Mouse (Mus musculus): ENCODE measurements around the gene Fscn2. TPM values are rescaled to one million over a fixed set of nuclear protein-coding genes. Genes with fewer than 3 reads are reported as not detected.

Gene Fscn2
- total and polyA plus RNA-seq, 3 experiments = 0.21 TPM; not detected in 2

DNA sequence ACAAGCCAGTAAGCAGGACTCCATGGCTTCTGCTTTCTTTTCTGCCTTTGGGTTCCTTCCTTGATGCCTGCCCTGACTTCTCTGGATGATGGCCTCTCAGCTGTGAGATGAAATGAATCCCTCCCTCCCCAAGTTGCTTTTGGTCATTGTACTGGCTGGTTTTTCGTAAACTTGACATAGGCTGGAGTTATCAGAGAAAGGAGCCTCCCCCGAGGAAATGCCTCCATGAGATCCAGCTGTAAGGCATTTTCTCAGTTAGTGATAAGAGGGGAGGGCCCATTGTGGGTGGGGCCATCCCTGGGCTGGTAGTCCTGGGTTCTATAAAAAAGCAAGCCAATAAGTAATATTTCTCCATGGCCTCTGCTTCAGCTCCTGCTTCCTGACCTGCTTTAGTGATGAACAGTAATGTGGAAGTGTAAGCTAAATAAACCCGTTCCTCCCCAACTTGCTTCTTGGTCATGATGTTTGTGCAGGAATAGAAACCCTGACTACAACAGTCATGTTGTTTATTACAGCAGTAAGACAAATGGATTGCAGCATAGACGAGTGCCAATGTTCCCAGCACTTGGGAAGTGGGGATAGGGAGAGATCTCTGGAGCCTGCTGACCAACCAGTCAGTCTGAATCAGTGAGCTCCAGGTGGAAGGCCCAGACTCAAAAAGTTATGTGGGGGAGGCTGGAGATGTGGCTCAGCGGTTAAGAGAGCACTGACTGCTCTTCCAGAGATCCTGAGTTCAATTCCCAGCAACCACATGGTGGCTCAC lies 5.9 kb upstream of the Fscn2 start:
- Histone ChIP-seq H3K9ac (ENCODE audit: low read depth, low read length) (no peak overlapping the region), H3K79me2 (replicated peaks; ENCODE audit: control insufficient read depth, insufficient read depth, low read length) (no peaks in the 10 kb centered on the region), H3K4me3 (no peak overlapping the region), H3K27ac (no peak overlapping the region), H3K27me3 (ENCODE audit: control insufficient read depth, insufficient read depth, low read length) (no peaks in the 10 kb centered on the region), H3K36me3 (ENCODE audit: control insufficient read depth, insufficient read depth, low read length) (no peaks in the 10 kb centered on the region), H3K4me1 (ENCODE audit: control insufficient read depth, insufficient read depth, low read length) (peaks cover 20% of the 10 kb centered on the region)
- DNase-seq = peak in 1 of 2 experiments; percentile 22
- TF ChIP-seq CTCF (IDR thresholded peaks at IDR 0.05) = no peak
- TF ChIP-seq POLR2A (IDR thresholded peaks at IDR 0.05; ENCODE audit: insufficient read depth, low read depth, low read length) = no peak
- TF ChIP-seq EP300 (IDR thresholded peaks at IDR 0.05; ENCODE audit: insufficient read depth, low read depth, low read length) = no peak
- 55% methylated on average over 5 of the region's 5 CpGs for WGBS
- intact Hi-C loops (cut with DNase I) = loop anchor here (2.0 kb wide), 1 partner anchor 13 kb away; no protein-coding TSS in a partner anchor

- 89% methylated on average over 15 of the region's 15 CpGs for WGBS
- intact Hi-C loops (cut with DNase I) = no loop called here
Observed at GRCm38 (mm10) chr11:120356319-120356840, 5.0 kb upstream of the Fscn2 start.

GRCm38 (mm10) chr11:120356900-120357299 lies 4.4 kb upstream of the Fscn2 start:
- H3K4me1 ChIP-seq (ENCODE audit: control insufficient read depth, insufficient read depth, low read length) = peaks cover 13% of the 10 kb centered on the region
- H3K4me3 ChIP-seq = no peak overlapping the region
- 95% methylated on average over 4 of the region's 4 CpGs for WGBS
- H3K27ac ChIP-seq = no peak overlapping the region
- H3K27me3 ChIP-seq (ENCODE audit: control insufficient read depth, insufficient read depth, low read length) = no peaks in the 10 kb centered on the region
- intact Hi-C loops (cut with DNase I) = no loop called here
- no peaks in the 10 kb centered on the region for H3K36me3 ChIP-seq (ENCODE audit: control insufficient read depth, insufficient read depth, low read length)
- H3K79me2 ChIP-seq (replicated peaks; ENCODE audit: control insufficient read depth, insufficient read depth, low read length) = no peaks in the 10 kb centered on the region
- 0 out of 2 replicates have a peak, but pooled peaks have one; percentile 8 for TF ChIP-seq CTCF (IDR thresholded peaks at IDR 0.05)
- no peak for TF ChIP-seq POLR2A (IDR thresholded peaks at IDR 0.05; ENCODE audit: insufficient read depth, low read depth, low read length)
- no peak overlapping the region for H3K9ac ChIP-seq (ENCODE audit: low read depth, low read length)
- DNase-seq = no peak

More at GRCm38 (mm10) chr11:120356319-120356840, 5.0 kb upstream of the Fscn2 start:
- no peak for DNase-seq
- H3K4me3 ChIP-seq = no peak overlapping the region
- TF ChIP-seq EP300 (IDR thresholded peaks at IDR 0.05; ENCODE audit: insufficient read depth, low read depth, low read length) (no peak), CTCF (IDR thresholded peaks at IDR 0.05) (0 out of 2 replicates have a peak, but pooled peaks have one; percentile 4)
- peaks cover 13% of the 10 kb centered on the region for H3K4me1 ChIP-seq (ENCODE audit: control insufficient read depth, insufficient read depth, low read length)
- no peak overlapping the region for H3K27ac ChIP-seq
- H3K36me3 ChIP-seq (ENCODE audit: control insufficient read depth, insufficient read depth, low read length) = no peaks in the 10 kb centered on the region
- H3K9ac ChIP-seq (ENCODE audit: low read depth, low read length) = no peak overlapping the region
- H3K27me3 ChIP-seq (ENCODE audit: control insufficient read depth, insufficient read depth, low read length) = no peaks in the 10 kb centered on the region
- no peaks in the 10 kb centered on the region for H3K79me2 ChIP-seq (replicated peaks; ENCODE audit: control insufficient read depth, insufficient read depth, low read length)

DNA sequence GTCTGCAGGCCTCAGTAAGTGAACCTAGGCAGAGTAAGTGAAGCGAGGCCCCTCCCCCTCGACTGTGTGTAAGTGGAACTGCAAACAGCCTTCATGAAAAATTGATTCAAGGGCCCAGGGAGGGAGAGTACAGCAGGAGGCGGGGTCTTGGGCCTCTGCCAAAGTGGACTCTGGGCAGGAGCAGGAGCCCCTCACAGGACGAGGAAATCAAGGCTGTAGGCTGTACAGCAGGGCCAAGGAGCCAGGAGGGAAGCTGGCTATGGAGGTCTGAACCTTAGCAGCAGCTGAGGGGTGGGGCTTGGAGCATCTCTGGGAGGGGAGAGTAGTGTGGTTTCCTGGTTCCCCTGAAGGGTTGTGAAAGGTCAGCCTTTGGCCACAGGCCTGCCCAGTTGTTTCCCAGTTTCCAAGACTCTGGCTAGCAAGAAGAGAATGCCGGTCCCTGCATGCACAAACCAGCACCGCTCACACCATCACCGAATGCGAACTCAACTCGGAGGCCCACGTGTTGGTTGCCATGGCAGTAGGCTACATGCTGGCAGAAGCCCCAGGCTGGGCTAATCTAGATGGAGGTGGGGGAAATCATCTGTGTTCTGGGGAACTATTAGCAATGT lies 3.4 kb upstream of the Fscn2 start:
- no peaks in the 10 kb centered on the region for H3K36me3 ChIP-seq (ENCODE audit: control insufficient read depth, insufficient read depth, low read length)
- TF ChIP-seq POLR2A (IDR thresholded peaks at IDR 0.05; ENCODE audit: insufficient read depth, low read depth, low read length) (no peak), EP300 (IDR thresholded peaks at IDR 0.05; ENCODE audit: insufficient read depth, low read depth, low read length) (no peak), CTCF (IDR thresholded peaks at IDR 0.05) (no peak)
- H3K79me2 ChIP-seq (replicated peaks; ENCODE audit: control insufficient read depth, insufficient read depth, low read length) = no peaks in the 10 kb centered on the region
- peaks cover 8% of the 10 kb centered on the region for H3K4me1 ChIP-seq (ENCODE audit: control insufficient read depth, insufficient read depth, low read length)
- no peak overlapping the region for H3K27ac ChIP-seq
- H3K9ac ChIP-seq (ENCODE audit: low read depth, low read length) = no peak overlapping the region
- no peak overlapping the region for H3K4me3 ChIP-seq
- 33% methylated on average over 10 of the region's 10 CpGs for WGBS
- intact Hi-C loops (cut with DNase I) = no loop called here
- peak; percentile 69 to 78 for DNase-seq
- H3K27me3 ChIP-seq (ENCODE audit: control insufficient read depth, insufficient read depth, low read length) = no peaks in the 10 kb centered on the region

DNA sequence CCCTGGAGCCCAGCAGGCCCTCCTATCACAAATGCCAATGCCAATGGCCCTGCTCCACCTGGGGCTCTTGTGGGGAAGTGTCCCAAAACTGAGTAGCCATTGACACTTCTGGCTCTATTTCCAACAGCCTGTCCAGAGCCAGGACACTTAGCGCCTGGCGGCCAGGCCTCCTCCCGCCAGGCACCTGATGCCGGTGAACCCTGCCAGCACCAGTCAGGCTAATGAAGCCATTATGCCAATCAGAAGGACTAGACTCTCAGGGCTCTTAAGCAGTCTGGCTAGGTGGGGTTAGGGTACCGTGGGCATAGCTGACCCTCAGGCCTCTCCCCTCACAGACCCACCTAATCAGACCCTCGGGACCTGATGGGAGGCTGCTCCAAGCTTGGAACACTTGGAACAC lies 1.9 kb upstream of the Fscn2 start:
- peak overlapping the region; percentile 36; the same call in 1 of the 2 replicates for H3K27ac ChIP-seq
- WGBS = 60% methylated on average over 6 of the region's 6 CpGs

More for the DNA sequence above, 1.9 kb upstream of the Fscn2 start:
- Histone ChIP-seq H3K9ac (ENCODE audit: low read depth, low read length) (no peak overlapping the region), H3K36me3 (ENCODE audit: control insufficient read depth, insufficient read depth, low read length) (no peaks in the 10 kb centered on the region), H3K4me3 (no peak overlapping the region), H3K4me1 (ENCODE audit: control insufficient read depth, insufficient read depth, low read length) (peaks cover 4% of the 10 kb centered on the region), H3K27me3 (ENCODE audit: control insufficient read depth, insufficient read depth, low read length) (no peaks in the 10 kb centered on the region), H3K79me2 (replicated peaks; ENCODE audit: control insufficient read depth, insufficient read depth, low read length) (no peaks in the 10 kb centered on the region)
- TF ChIP-seq POLR2A (IDR thresholded peaks at IDR 0.05; ENCODE audit: insufficient read depth, low read depth, low read length) = no peak
- TF ChIP-seq EP300 (IDR thresholded peaks at IDR 0.05; ENCODE audit: insufficient read depth, low read depth, low read length) = peak; percentile 49; the same call in 1 of the 2 replicates
- TF ChIP-seq CTCF (IDR thresholded peaks at IDR 0.05) = peak; percentile 15; the same call in 1 of the 2 replicates
- peak; percentile 61 to 74 for DNase-seq
- intact Hi-C loops (cut with DNase I) = no loop called here

All from heart, adult 2 months (tissue).